ENCODE assay signal across 23 mouse cellular contexts in genomic region chr3:135634275-135634674, GRCm38 (mm10). TPM values are rescaled to one million over a fixed set of nuclear protein-coding genes. Genes with fewer than 3 reads are reported as not detected.
DNase-seq lines count a peak whose midpoint lies in the region; ATAC-seq and TF ChIP-seq lines count a peak whose summit lies in the region.
"Had no signal": no experiment of that assay in that cellular context is flagged by ENCODE, and none has a peak within 500 bp of the region (broad histone marks: within the 10 kb centered on the region; RNA-seq: fewer than 3 reads in every experiment).

No protein-coding gene starts in this region.

- no peak for ATAC-seq in stomach, postnatal 0 days (ENCODE audit: low FRiP score, low TSS enrichment)
- ATAC-seq in hindbrain, embryonic 11.5 days (ENCODE audit: low FRiP score) = no peak
- ATAC-seq: activated CD4-positive, CD25-positive, alpha-beta regulatory T cell, adult 4 months; CD4-positive, CD25-positive, alpha-beta regulatory T cell, adult 4 months; Patski had no signal

- no peak overlapping the region for H3K4me2 ChIP-seq in CH12.LX (ENCODE audit: insufficient read depth, low read depth, poor library complexity, severe bottlenecking)
- no peak overlapping the region for H3K4me2 ChIP-seq in myocyte (ENCODE audit: low read depth)
- no peak overlapping the region for H3K4me2 ChIP-seq in stomach, postnatal 0 days (replicated peaks; ENCODE audit: low read depth)
- H3K4me2 ChIP-seq in hindbrain, embryonic 11.5 days (replicated peaks; ENCODE audit: low read depth, low read length) = no peak overlapping the region

- in situ Hi-C loops in CH12.LX (cut with MboI; ENCODE audit: low pct_ligation_motif_present, low pct_unique_long_range_greater_than_20kb, low sequenced_read_pairs) = loop anchor here (5.0 kb wide), 1 partner anchor 93 kb away; no protein-coding TSS in a partner anchor

- peaks cover 21 to 77% of the 10 kb centered on the region in 2 experiments for H3K36me3 ChIP-seq in CH12.LX (replicated peaks in 1 of 2; ENCODE audit: control insufficient read depth in 1 of 2, insufficient read depth in 1 of 2, low read length in 1 of 2)
- H3K36me3 ChIP-seq in MEL (ENCODE audit: control insufficient read depth in 1 of 2, insufficient read depth in 2 of 2, low read length in 2 of 2) = peaks cover 0 to 46% of the 10 kb centered on the region in 2 experiments; a peak in 2 of 4 replicates
- peaks cover 12% of the 10 kb centered on the region for H3K36me3 ChIP-seq in myocyte (ENCODE audit: control insufficient read depth, insufficient read depth)
- 0 out of 2 replicates have a peak, but pooled peaks cover 3% of the 10 kb centered on the region for H3K36me3 ChIP-seq in stomach, postnatal 0 days (ENCODE audit: control insufficient read depth, insufficient read depth, low read length)
- peaks cover 1% of the 10 kb centered on the region; the same call in 1 of the 2 replicates for H3K36me3 ChIP-seq in heart, embryonic 10.5 days
- no peaks in the 10 kb centered on the region for H3K36me3 ChIP-seq in hindbrain, embryonic 11.5 days (ENCODE audit: control insufficient read depth, insufficient read depth, low read length)

- peak; percentile 45; the same call in 1 of the 2 replicates for TF ChIP-seq EP300 in CH12.LX (IDR thresholded peaks at IDR 0.05; ENCODE audit: low read length)
- TF ChIP-seq EP300 in MEL (IDR thresholded peaks at IDR 0.05; ENCODE audit: low read depth in 1 of 2, low read length in 2 of 2) = no peak
- no peak for TF ChIP-seq EP300 in stomach, postnatal 0 days (optimal IDR thresholded peaks at IDR 0.05)

- H3ac ChIP-seq in myocyte (ENCODE audit: control insufficient read depth, insufficient read length) = no peak overlapping the region

- H3K9ac ChIP-seq in CH12.LX (ENCODE audit: insufficient read depth, low read depth) = no peak overlapping the region
- H3K9ac ChIP-seq in MEL (ENCODE audit: control insufficient read depth, low read depth, low read length, poor library complexity, severe bottlenecking) = no peak overlapping the region
- no peak overlapping the region for H3K9ac ChIP-seq in stomach, postnatal 0 days (ENCODE audit: low read length)
- no peak overlapping the region for H3K9ac ChIP-seq in hindbrain, embryonic 11.5 days (ENCODE audit: low read depth, low read length)

- dilution Hi-C loops in CH12.LX (cut with MboI; ENCODE audit: extremely low pct_ligation_motif_present, extremely low pct_unique_long_range_greater_than_20kb, low sequenced_read_pairs) = no loop called here

- H3K4me1 ChIP-seq in CH12.LX (ENCODE audit: control insufficient read depth in 1 of 2, insufficient read depth in 2 of 2) (peaks cover 40 to 97% of the 10 kb centered on the region in 2 experiments), MEL (ENCODE audit: control insufficient read depth in 1 of 2, insufficient read depth in 2 of 2, low read length in 2 of 2) (peaks cover 23 to 53% of the 10 kb centered on the region in 2 experiments)
- no peaks in the 10 kb centered on the region for H3K4me1 ChIP-seq in stomach, postnatal 0 days (replicated peaks; ENCODE audit: control insufficient read depth, insufficient read depth)
- H3K4me1 ChIP-seq in heart, embryonic 10.5 days = peaks cover 37% of the 10 kb centered on the region
- H3K4me1 ChIP-seq in hindbrain, embryonic 11.5 days (replicated peaks; ENCODE audit: control insufficient read depth, insufficient read depth, low read length) = no peaks in the 10 kb centered on the region

- H3K79me2 ChIP-seq in CH12.LX (replicated peaks; ENCODE audit: control insufficient read depth, extremely low read depth, insufficient read depth, poor library complexity, severe bottlenecking) (no peaks in the 10 kb centered on the region), MEL (ENCODE audit: control insufficient read depth, insufficient read depth, low read length, poor library complexity) (no peaks in the 10 kb centered on the region), myocyte (ENCODE audit: control insufficient read depth, insufficient read depth) (no peaks in the 10 kb centered on the region)

- no peaks in the 10 kb centered on the region for H3K9me3 ChIP-seq in CH12.LX (replicated peaks; ENCODE audit: low read length)
- H3K9me3 ChIP-seq in MEL (replicated peaks; ENCODE audit: insufficient read depth, low read length) = no peaks in the 10 kb centered on the region
- H3K9me3 ChIP-seq in stomach, postnatal 0 days (ENCODE audit: control insufficient read depth, low read length) = no peaks in the 10 kb centered on the region
- H3K9me3 ChIP-seq in heart, embryonic 10.5 days = no peaks in the 10 kb centered on the region
- no peaks in the 10 kb centered on the region for H3K9me3 ChIP-seq in hindbrain, embryonic 11.5 days (ENCODE audit: control insufficient read depth, low read length)
- H3K9me3 ChIP-seq: G1E had no signal

- peak; percentile 54 for DNase-seq in CH12.LX (ENCODE audit: extremely low read depth)
- DNase-seq in MEL (ENCODE audit: low read depth, low spot score) = peak; percentile 25
- no peak for DNase-seq in stomach, postnatal 0 days (ENCODE audit: low spot score)
- DNase-seq in heart, embryonic 10.5 days (ENCODE audit: low spot score) = no peak
- DNase-seq in urinary bladder, postnatal 25 days (ENCODE audit: low spot score) = no peak
- no peak for DNase-seq in hindbrain, embryonic 11.5 days (ENCODE audit: low spot score)
- no peak for DNase-seq in layer of hippocampus, adult 18-20 months (ENCODE audit: low spot score in 2 of 2)
- DNase-seq: adrenal gland, adult 2 months; adrenal gland, adult 8-10 months; adrenal gland, postnatal 10 days; adrenal gland, postnatal 14 days; adrenal gland, postnatal 25 days; adrenal gland, postnatal 36 days; B cell, adult 2 months; cerebellum, adult 11 months; cerebellum, adult 11-12 months; cerebellum, adult 18-20 months; cerebellum, adult 2 months had no signal

- TF ChIP-seq RAD21 in CH12.LX (IDR thresholded peaks at IDR 0.05; ENCODE audit: low read depth, low read length) (no peak), MEL (IDR thresholded peaks at IDR 0.05; ENCODE audit: low read depth, low read length) (no peak)

- H3K27me3 ChIP-seq in CH12.LX (replicated peaks) (no peaks in the 10 kb centered on the region), MEL (ENCODE audit: control insufficient read depth in 1 of 2, insufficient read depth in 2 of 2, low read length in 2 of 2) (no peaks in the 10 kb centered on the region), myocyte (ENCODE audit: control insufficient read depth, insufficient read depth, insufficient read length) (no peaks in the 10 kb centered on the region)
- no peaks in the 10 kb centered on the region for H3K27me3 ChIP-seq in stomach, postnatal 0 days (ENCODE audit: control insufficient read depth, insufficient read depth, low read length)
- H3K27me3 ChIP-seq in heart, embryonic 10.5 days (ENCODE audit: insufficient read depth, poor library complexity, severe bottlenecking) = no peaks in the 10 kb centered on the region
- H3K27me3 ChIP-seq in hindbrain, embryonic 11.5 days (ENCODE audit: control insufficient read depth, insufficient read depth, low read length) = no peaks in the 10 kb centered on the region
- H3K27me3 ChIP-seq: Patski had no signal

- H3K27ac ChIP-seq in CH12.LX (ENCODE audit: insufficient read depth, low read depth) (no peak overlapping the region), MEL (ENCODE audit: control insufficient read depth, low read depth, low read length) (peak overlapping the region; percentile 97)
- H3K27ac ChIP-seq in stomach, postnatal 0 days (replicated peaks) = 0 out of 2 replicates have a peak overlapping the region, but pooled peaks have one; percentile 4
- no peak overlapping the region for H3K27ac ChIP-seq in heart, embryonic 10.5 days
- H3K27ac ChIP-seq in hindbrain, embryonic 11.5 days (ENCODE audit: low read depth, low read length) = no peak overlapping the region

- TF ChIP-seq CTCF in CH12.LX (conservative IDR thresholded peaks at IDR 0.05 in 1 of 2, IDR thresholded peaks at IDR 0.05 in 1 of 2; ENCODE audit: low read depth in 2 of 2, low read length in 2 of 2) (no peak), MEL (IDR thresholded peaks at IDR 0.05 in 2 of 3, conservative IDR thresholded peaks at IDR 0.05 in 1 of 3; ENCODE audit: control insufficient read depth in 1 of 3, insufficient read depth in 1 of 3, low read depth in 2 of 3, low read length in 3 of 3, poor library complexity in 1 of 3, severe bottlenecking in 1 of 3) (no peak)
- no peak for TF ChIP-seq CTCF in stomach, postnatal 0 days (IDR thresholded peaks at IDR 0.05; ENCODE audit: low read depth)

- TF ChIP-seq POLR2A in CH12.LX (IDR thresholded peaks at IDR 0.05; ENCODE audit: low read depth, low read length) = no peak
- no peak for TF ChIP-seq POLR2A in MEL (IDR thresholded peaks at IDR 0.05; ENCODE audit: control insufficient read depth in 1 of 2, insufficient read depth in 1 of 2, low read depth in 1 of 2, low read length in 2 of 2, poor library complexity in 1 of 2)
- TF ChIP-seq POLR2A in myocyte (IDR thresholded peaks at IDR 0.05; ENCODE audit: insufficient read length, low read depth) = no peak

- 65% methylated on average over 3 of the region's 3 CpGs for WGBS in stomach, postnatal 0 days
- 82% methylated on average over 3 of the region's 3 CpGs for WGBS in heart, embryonic 10.5 days
- WGBS in hindbrain, embryonic 11.5 days = 80% methylated on average over 3 of the region's 3 CpGs

- H3K4me3 ChIP-seq in CH12.LX (replicated peaks in 1 of 3; ENCODE audit: low read depth in 2 of 3, low read length in 2 of 3, poor library complexity in 1 of 3) = no peak overlapping the region
- no peak overlapping the region for H3K4me3 ChIP-seq in MEL (ENCODE audit: control insufficient read depth in 1 of 2, insufficient read depth in 1 of 2, low read depth in 2 of 2, low read length in 2 of 2)
- no peak overlapping the region for H3K4me3 ChIP-seq in myocyte
- no peak overlapping the region for H3K4me3 ChIP-seq in stomach, postnatal 0 days (ENCODE audit: low read depth, low read length)
- no peak overlapping the region for H3K4me3 ChIP-seq in heart, embryonic 10.5 days
- H3K4me3 ChIP-seq in hindbrain, embryonic 11.5 days (ENCODE audit: low read depth, low read length) = no peak overlapping the region

TF ChIP-seq in MEL, 35 proteins besides CTCF, POLR2A, EP300 and RAD21 (continues in another document):
- no peak for TF ChIP-seq BHLHE40 (IDR thresholded peaks at IDR 0.05; ENCODE audit: borderline replicate concordance, low read depth, low read length)

RNA-seq across cellular contexts. Expression of gene Nfkb1, which starts 57.1 kb away (rescaled TPM):
- total RNA-seq in CH12.LX (2012; rRNA removed) (256 and 271 TPM in 2 replicates), CH12.LX (2014; rRNA removed) (351 and 369 TPM in 2 replicates), MEL (2012; rRNA removed) (36.3 and 44.8 TPM in 2 replicates)
- polyA plus RNA-seq in CH12.LX (2012; ENCODE audit: insufficient read length, low read depth) (283 and 346 TPM in 2 replicates), MEL (2012; ENCODE audit: insufficient read depth in 1 of 2, insufficient read length in 2 of 2, low read depth in 1 of 2, low replicate concordance in 2 of 2, missing spikeins in 1 of 2) (10 to 100 TPM; 59.9 to 93.6 TPM), myocyte (2012; fragmentation: generic; extraction: Trizol) (35.3 TPM)
- polyA plus RNA-seq in stomach, postnatal 0 days (2015; fragmentation: Nextera tagmentation; extraction: Ambion mirVana) = 13.7 and 16.7 TPM in 2 replicates
- 13.2 and 16.0 TPM in 2 replicates for polyA plus RNA-seq in heart, embryonic 10.5 days (2016; fragmentation: Nextera tagmentation; extraction: Ambion mirVana)
- polyA plus RNA-seq in hindbrain, embryonic 11.5 days (2014; fragmentation: Nextera tagmentation; extraction: Ambion mirVana) = 10.6 and 12.3 TPM in 2 replicates
- total RNA-seq in layer of hippocampus, adult 18-20 months (2021) = 10 to 100 TPM; 21.4 to 21.7 TPM

Comparison
In these comparisons a context has a peak if more than half of its experiments do, and no peak if none do; other contexts are left out.
1. DNase-seq: peak in CH12.LX (single experiment) and MEL (single experiment); none in stomach, postnatal 0 days (single experiment), heart, embryonic 10.5 days (single experiment), urinary bladder, postnatal 25 days (single experiment), hindbrain, embryonic 11.5 days (single experiment) and layer of hippocampus, adult 18-20 months (0 of 2).
2. H3K27ac ChIP-seq: peak in MEL (single experiment) and stomach, postnatal 0 days (single experiment); none in CH12.LX (single experiment), heart, embryonic 10.5 days (single experiment) and hindbrain, embryonic 11.5 days (single experiment).
3. Of the 35 proteins assayed by ChIP-seq in both MEL and CH12.LX: peak only in MEL: ZC3H11A; only in CH12.LX: EP300 and ETS1; in both: none; in neither: 32.